Mouse (Mus musculus) cerebellum, postnatal 36 days (tissue): ENCODE measurements at regions not wholly inside any gene's neighbourhood (a gene's known extent, or its start where the extent isn't known, plus 50 kb on each side); places are given as distances from the start of the nearest gene placed in this dataset.

Experiments
- DNase-seq, 2 experiments: peaks; one replicate each; pipeline ENCODE4 v3.0.0; 2021 to 2022; ENCODE audit warnings: mixed read lengths in 2 of 2

DNA sequence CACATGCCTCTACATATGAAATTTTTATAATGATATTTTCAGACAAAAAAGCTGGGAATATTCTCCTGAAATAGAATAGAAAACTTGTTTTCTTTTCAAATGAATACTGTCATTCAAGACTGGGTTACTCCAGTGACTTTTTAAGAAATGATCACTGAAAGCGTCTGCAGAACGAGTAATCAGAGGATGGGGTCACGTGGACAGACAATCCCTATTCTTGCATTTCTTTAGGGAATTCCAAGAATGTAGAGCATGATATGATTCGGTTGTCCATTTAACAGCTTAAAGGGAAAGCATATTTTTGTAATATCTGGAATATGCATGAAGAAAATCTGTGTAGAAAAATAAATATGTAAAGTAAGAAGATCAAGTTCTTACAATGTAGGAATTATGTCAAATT, 65.6 kb downstream of the 4933402N22Rik start:
- no peak for DNase-seq

- DNase-seq = no peak
Observed at GRCm38 (mm10) chr5:11989140-11989539, 71.3 kb downstream of the 4933402N22Rik start.

- no peak for DNase-seq
Observed at GRCm38 (mm10) chr5:12000777-12001176, 82.9 kb downstream of the 4933402N22Rik start.

- no peak for DNase-seq
Observed at GRCm38 (mm10) chr5:12006473-12006872, 88.6 kb downstream of the 4933402N22Rik start.

GRCm38 (mm10) chr5:12016332-12016731, 98.5 kb downstream of the 4933402N22Rik start:
- no peak for DNase-seq

- DNase-seq = no peak
Observed at GRCm38 (mm10) chr5:12020489-12020888, 102.6 kb downstream of the 4933402N22Rik start.

DNA sequence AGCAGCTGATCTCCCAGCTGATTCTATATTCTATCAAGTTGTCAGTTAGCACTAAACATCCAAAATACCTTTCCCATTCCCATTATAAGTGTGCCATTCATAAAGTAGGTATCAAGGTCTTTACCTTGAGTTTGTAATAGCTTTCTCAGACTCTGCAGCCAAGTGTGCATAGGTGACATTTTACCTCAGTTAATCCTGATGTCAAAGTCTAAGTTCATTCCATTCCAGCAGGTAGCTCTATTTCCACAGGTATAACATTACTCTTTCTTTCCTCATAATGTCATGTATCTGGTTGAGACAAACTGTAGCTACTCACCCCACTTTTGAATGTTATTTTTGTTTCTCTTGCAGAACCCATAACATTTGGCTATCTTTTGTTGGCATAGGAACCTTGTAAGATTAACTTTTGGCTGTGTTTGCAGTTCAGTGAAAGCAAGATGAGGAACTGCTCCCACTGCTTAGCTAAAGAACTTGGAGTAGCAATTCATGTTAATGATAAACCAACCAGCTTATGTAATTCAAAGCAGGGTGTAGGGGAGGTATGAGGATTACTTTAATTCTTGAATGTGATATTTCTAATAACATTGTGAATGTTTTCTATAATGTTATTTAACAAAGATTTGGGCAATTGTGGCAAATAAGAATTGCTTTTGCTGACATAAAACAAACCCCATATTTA, 107.0 kb downstream of the 4933402N22Rik start:
- DNase-seq = no peak

DNA sequence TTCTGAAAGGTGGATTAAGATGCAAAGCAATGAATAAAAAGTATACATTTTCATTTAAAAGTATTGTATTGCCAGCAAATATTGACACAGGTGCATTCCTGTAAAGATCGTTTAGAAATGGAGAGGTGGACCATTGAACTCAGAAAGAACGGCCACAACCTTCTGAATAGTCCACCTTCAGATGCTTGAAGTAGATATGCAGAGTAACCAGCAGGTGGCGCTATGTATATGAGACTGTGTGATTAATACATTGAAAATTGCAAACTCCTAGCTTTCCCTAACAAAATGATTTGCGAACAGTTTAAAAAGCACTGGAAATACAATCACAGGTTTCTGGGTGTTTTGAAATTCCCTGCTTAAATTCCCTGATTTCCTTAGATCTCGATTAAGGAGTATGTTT, 112.2 kb downstream of the 4933402N22Rik start:
- peak; percentile 12 to 42 for DNase-seq

DNA sequence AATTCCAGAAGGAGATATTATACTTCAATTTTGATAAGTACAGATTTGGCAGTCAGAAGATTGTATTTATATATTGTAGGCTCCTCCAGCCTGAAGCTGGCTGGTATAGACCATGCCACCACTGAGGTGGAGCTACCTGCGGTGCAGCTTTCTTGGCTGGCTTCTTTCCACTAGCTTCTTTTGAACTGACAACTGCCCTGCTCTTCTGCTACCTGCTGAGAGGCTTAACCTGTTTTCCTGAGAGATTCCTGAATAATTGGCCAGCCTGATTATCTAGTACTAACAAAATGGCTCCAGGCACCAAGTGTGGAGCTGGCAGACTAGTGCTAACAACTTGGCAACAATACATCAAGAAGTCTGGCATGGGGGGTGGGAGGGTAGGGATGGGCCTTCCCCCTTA, 132.0 kb downstream of the 4933402N22Rik start:
- peak; percentile 4 for DNase-seq

DNA sequence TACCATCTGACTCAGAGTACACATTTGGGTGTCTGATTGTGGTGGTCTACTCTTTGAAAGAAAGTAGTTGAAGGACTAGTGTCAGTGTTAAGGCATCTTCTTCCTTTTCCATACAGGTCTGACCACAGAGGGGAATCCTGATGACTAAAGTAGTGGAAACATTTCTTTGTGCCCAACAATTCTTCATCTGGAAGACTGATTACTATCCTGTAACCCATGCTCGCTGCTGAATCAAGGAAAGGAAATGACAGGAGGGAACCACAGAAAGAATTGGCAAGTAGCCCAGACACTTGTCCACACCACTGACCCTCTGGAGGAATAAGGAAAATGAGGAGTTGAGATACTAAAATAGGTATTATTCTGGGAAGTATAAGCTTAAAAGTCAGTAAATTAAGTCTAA, 162.3 kb downstream of the 4933402N22Rik start:
- no peak for DNase-seq

GRCm38 (mm10) chr5:12093680-12094079, 175.8 kb downstream of the 4933402N22Rik start:
- no peak for DNase-seq

GRCm38 (mm10) chr5:12116587-12117354, 198.9 kb downstream of the 4933402N22Rik start:
- no peak for DNase-seq

GRCm38 (mm10) chr5:12124935-12125334, 207.1 kb downstream of the 4933402N22Rik start:
- DNase-seq = no peak

DNA sequence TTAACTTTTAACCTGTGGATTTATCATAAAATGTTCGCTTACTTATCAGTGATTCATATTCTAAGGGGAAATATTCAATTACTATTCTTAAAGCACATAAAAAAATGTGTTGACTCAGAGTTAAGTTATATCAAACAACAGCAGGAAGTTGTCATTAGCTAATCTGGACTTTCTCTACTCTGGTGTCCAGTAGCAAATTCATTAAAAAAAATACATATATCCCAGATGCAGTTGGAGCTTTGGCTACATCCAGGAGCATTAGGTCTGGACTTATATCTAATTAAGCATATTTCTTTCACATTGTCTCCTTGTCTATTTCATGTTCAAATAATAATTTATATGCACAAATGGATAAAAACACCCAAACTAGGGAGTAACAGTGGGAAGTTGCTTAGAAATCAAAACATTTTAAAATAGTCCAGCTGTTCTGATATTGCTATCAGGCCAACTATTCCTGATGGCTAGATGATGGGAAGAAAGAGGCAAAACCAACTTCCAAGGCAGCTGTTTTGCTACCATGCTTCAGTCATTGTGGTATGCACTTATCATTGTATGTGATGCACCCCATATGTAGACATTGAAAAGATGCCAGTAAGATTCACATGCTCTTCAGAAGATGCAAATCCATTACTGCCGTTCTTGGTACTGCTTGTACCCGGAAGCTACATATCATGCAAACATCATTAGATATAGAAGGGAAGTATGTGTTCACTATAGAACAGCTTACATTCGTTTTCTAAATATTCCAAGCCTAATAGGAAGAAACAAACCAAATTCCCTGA, 209.8 kb downstream of the 4933402N22Rik start:
- DNase-seq = no peak

GRCm38 (mm10) chr5:12138961-12139360, 221.1 kb downstream of the 4933402N22Rik start:
- no peak for DNase-seq

DNA sequence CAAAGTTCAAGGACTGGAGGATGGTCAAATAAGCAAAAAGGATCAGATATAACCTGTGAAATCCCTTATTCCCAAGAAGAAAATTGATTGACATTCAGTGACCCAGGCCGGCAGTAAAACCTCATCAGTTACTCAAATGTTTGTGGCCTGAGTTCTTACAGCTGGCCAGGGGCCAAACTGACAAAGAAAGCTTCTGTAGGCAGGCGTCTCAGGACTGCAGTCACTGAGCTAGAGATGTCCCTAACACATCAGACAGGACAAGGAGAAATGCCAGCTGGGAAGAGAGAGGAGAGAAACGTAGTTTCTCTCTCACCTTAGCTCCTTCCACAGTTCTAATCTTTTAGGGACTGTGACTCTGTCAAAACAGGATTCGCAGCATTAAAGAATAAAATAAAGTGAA, 229.9 kb upstream of the Sema3d start:
- DNase-seq = no peak

DNA sequence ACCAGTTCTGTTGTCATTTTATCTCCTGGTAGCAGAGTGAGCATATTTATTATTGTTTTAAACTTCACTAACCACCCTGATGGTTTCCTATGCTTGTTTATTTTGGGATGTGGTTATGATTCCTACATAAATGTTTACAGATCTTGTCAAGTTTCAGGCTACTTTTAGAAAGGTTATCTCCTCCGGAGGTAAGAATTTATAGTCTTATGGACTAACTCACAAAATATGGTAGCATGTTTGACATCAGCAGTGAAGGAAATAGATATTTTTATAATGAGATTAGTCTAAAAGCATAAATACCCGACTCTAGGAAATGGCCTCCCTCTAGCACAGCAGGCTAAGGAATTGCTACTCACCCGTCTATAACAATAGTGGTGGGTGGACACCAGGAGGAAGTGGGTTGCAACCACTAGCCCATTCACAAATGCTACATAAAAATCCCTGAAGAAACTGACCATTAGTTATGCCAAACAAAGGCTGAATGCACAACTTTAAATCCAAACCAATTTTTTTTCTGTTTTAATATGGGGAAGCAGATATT, 228.6 kb upstream of the Sema3d start:
- DNase-seq = no peak

DNA sequence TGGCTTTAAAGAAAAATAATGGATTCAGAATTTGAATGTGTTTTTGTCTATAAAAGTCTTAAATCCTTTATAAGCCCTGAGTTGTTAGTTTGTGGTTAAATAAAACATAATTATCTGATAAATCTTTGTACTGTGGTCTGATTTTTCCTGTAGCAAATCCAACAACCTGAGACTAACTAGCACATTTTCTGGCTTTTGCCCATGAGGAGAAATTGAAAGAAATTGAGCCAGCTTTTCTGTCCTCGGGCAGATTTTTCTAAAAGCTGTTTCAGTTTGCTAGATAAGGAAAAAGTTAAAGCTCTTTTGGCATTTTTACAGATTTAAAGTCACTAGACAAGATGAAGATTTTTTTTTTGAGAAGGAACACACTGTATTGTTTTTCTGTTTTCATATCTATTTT, 191.5 kb upstream of the Sema3d start:
- DNase-seq = no peak

DNA sequence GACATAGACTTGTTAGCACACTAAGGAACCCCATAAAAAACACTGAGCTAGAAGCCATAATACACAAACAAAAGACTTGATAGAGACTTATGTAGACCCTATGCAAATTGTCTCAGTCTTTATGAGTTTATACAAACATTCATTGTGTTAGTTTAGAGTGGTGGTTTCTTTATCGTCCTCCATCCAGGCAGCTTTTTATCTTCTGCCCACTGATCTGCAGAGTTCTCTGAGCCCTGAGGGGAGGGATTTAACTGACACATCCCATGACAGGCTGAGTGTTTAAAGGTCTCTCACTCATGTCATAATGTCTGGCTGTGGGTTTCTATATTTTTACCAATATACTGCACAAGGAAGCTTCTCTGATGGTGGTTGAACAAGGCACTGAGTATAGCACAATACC, 175.7 kb upstream of the Sema3d start:
- DNase-seq = no peak

GRCm38 (mm10) chr5:12209631-12210030, 173.6 kb upstream of the Sema3d start:
- DNase-seq = no peak

DNA sequence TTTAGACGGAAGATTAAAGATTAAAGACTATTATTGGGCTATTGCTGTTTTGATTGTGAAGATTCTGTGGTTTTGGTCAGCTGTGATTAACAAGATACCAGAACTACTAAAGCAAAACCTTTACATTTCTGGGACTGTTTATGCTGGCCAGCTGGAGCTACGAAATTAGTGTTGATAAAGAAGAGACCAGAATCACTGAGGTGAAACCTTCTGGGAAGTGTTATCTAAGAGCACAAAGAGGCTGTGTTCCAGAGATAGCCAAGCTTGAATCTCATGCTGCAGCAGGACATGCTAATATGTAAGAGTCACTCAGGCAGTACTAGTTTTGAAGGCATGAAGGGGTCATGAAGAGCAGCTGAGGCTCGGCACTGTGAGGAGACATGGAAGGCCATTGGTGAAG, 169.7 kb upstream of the Sema3d start:
- no peak for DNase-seq

DNA sequence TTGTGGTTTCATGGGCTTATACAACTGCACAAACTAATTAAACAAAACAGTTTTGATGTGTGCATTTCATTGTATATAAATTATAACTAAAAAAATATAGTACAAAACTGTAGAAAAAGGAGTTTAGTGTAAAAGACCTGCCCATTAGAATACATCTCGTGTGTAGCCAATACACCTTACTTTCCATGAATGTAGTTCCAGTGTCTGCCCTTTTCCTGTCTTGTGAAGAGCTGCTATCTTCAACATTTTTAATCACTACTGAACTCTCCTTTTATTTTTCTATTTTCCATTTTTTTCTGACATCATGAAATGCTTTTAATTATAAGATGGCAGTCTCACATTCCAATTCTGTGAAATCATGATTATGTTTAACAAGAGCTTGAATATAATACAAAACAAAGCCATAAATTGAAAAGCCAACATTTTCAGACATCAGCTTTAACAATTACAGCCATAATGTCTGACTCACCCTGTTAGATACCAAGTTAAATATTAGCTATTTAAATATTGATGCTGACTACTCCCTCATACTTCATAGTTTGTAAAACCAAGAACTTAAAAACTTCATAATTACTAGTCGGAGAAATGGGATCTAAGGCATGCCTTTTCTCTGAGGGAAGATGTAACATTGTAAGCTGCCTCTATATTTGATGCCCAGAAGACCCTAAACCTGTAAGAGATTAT, 163.6 kb upstream of the Sema3d start:
- DNase-seq = no peak

- no peak for DNase-seq
Observed at GRCm38 (mm10) chr5:12222622-12223021, 160.6 kb upstream of the Sema3d start.
